Mouse (Mus musculus) MEL (cell line): Measurements from ENCODE around the gene Enoph1. TPM values are rescaled to one million over a fixed set of nuclear protein-coding genes. Genes with fewer than 3 reads are reported as not detected.

Experiments
- DNase-seq: peaks from one replicate; pipeline ENCODE4 v3.0.0; 2011; ENCODE audit warnings: low read depth, low spot score
- H3K27ac ChIP-seq: 2 replicates; pipeline ENCODE4 v1.5.1; 2012; ENCODE audit warnings: low read depth, mild to moderate bottlenecking, control low read depth, low read length, moderate library complexity; ENCODE audit not compliant: control insufficient read depth
- H3K27me3 ChIP-seq, 2 experiments: fragments of 150-350 bp in 1 of 2; sonication (generic) in 1 of 2; 2 replicates each; pipeline ENCODE4 v1.6.1; 2012; ENCODE audit warnings: low read length in 2 of 2, mild to moderate bottlenecking in 2 of 2, improper control_type of control experiment in 1 of 2, moderate library complexity in 1 of 2; ENCODE audit not compliant: insufficient read depth in 2 of 2, control insufficient read depth in 1 of 2
- H3K36me3 ChIP-seq, 2 experiments: 2 replicates each; pipeline ENCODE4 v1.6.1; 2012 to 2014; ENCODE audit warnings: low read length in 2 of 2, improper control_type of control experiment in 1 of 2, inconsistent platforms in 1 of 2, mild to moderate bottlenecking in 1 of 2; ENCODE audit not compliant: insufficient read depth in 2 of 2, control insufficient read depth in 1 of 2
- H3K4me1 ChIP-seq, 2 experiments: fragments of 150-350 bp in 1 of 2; sonication (generic) in 1 of 2; 2 replicates each; pipeline ENCODE4 v1.6.1; 2012; ENCODE audit warnings: low read length in 2 of 2, improper control_type of control experiment in 1 of 2, mild to moderate bottlenecking in 1 of 2; ENCODE audit not compliant: insufficient read depth in 2 of 2, control insufficient read depth in 1 of 2
- H3K4me3 ChIP-seq, 2 experiments: fragments of 150-350 bp in 1 of 2; sonication (generic) in 1 of 2; 2 replicates each; pipeline ENCODE4 v1.5.1; 2012; ENCODE audit warnings: low read depth in 2 of 2, low read length in 2 of 2, mild to moderate bottlenecking in 2 of 2, moderate library complexity in 2 of 2, control low read depth in 1 of 2, improper control_type of control experiment in 1 of 2; ENCODE audit not compliant: control insufficient read depth in 1 of 2, insufficient read depth in 1 of 2
- H3K79me2 ChIP-seq: 2 replicates; pipeline ENCODE4 v1.6.1; 2012; ENCODE audit warnings: mild to moderate bottlenecking, low read length, moderate library complexity; ENCODE audit not compliant: control insufficient read depth, poor library complexity, insufficient read depth
- H3K9ac ChIP-seq: 2 replicates; pipeline ENCODE4 v1.6.1; 2012; ENCODE audit warnings: low read depth, mild to moderate bottlenecking, control low read depth, low read length, moderate library complexity; ENCODE audit not compliant: control insufficient read depth, poor library complexity, severe bottlenecking
- H3K9me3 ChIP-seq: fragments of 150-350 bp; sonication (generic); replicated peaks from 2 replicates; pipeline ENCODE4 v1.6.1; 2012; ENCODE audit warnings: mild to moderate bottlenecking, low read length, improper control_type of control experiment, moderate library complexity; ENCODE audit not compliant: insufficient read depth
- CHD1 ChIP-seq: IDR thresholded peaks from 2 replicates; pipeline ENCODE4 v1.6.1; 2012; ENCODE audit warnings: low read depth, mild to moderate bottlenecking, inconsistent platforms, low read length, improper control_type of control experiment
- CHD2 ChIP-seq: IDR thresholded peaks from 2 replicates; pipeline ENCODE4 v1.6.1; 2011; ENCODE audit warnings: low read length, improper control_type of control experiment
- CTCF ChIP-seq, 3 experiments: IDR thresholded peaks in 2 of 3; conservative IDR thresholded peaks in 1 of 3; 2 replicates each; pipeline ENCODE4 v1.5.1; 2011 to 2012; ENCODE audit warnings: low read length in 3 of 3, low read depth in 2 of 3, mild to moderate bottlenecking in 2 of 3, improper control_type of control experiment in 1 of 3, inconsistent platforms in 1 of 3, mixed read lengths in 1 of 3, moderate library complexity in 1 of 3; ENCODE audit not compliant: control insufficient read depth in 1 of 3, insufficient read depth in 1 of 3, poor library complexity in 1 of 3, severe bottlenecking in 1 of 3
- ELF1 ChIP-seq: IDR thresholded peaks from 2 replicates; pipeline ENCODE4 v1.6.1; 2014; ENCODE audit warnings: low read depth, mild to moderate bottlenecking, inconsistent platforms, low read length, improper control_type of control experiment, moderate library complexity
- EP300 ChIP-seq, 2 experiments: IDR thresholded peaks; 2 replicates each; pipeline ENCODE4 v1.6.1; 2011; ENCODE audit warnings: improper control_type of control experiment in 2 of 2, low read length in 2 of 2, low read depth in 1 of 2, mild to moderate bottlenecking in 1 of 2
- ETS1 ChIP-seq: IDR thresholded peaks from 2 replicates; pipeline ENCODE4 v1.6.1; 2012; ENCODE audit warnings: low read depth, mild to moderate bottlenecking, inconsistent platforms, low read length, improper control_type of control experiment, moderate library complexity
- GABPA ChIP-seq: IDR thresholded peaks from 2 replicates; pipeline ENCODE4 v1.6.1; 2012; ENCODE audit warnings: low read depth, mild to moderate bottlenecking, inconsistent platforms, low read length, improper control_type of control experiment, moderate library complexity
- HCFC1 ChIP-seq: IDR thresholded peaks from 2 replicates; pipeline ENCODE4 v1.6.1; 2012; ENCODE audit warnings: low read depth, mild to moderate bottlenecking, inconsistent platforms, low read length, improper control_type of control experiment, moderate library complexity
- KAT2A ChIP-seq: conservative IDR thresholded peaks from 2 replicates; pipeline ENCODE4 v1.6.1; 2012; ENCODE audit warnings: low read depth, low read length, improper control_type of control experiment, inconsistent platforms
- MAFK ChIP-seq: IDR thresholded peaks from 2 replicates; pipeline ENCODE4 v1.6.1; 2011; ENCODE audit warnings: low read depth, mild to moderate bottlenecking, low read length, improper control_type of control experiment, borderline replicate concordance
- MAX ChIP-seq: IDR thresholded peaks from 2 replicates; pipeline ENCODE4 v1.6.1; 2011; ENCODE audit warnings: low read length, improper control_type of control experiment
- MAZ ChIP-seq: IDR thresholded peaks from 2 replicates; pipeline ENCODE4 v1.6.1; 2012; ENCODE audit warnings: low read depth, mild to moderate bottlenecking, inconsistent platforms, low read length, improper control_type of control experiment
- MEF2A ChIP-seq: IDR thresholded peaks from 2 replicates; pipeline ENCODE4 v1.6.1; 2014; ENCODE audit warnings: low read depth, mild to moderate bottlenecking, inconsistent platforms, low read length, improper control_type of control experiment; ENCODE audit not compliant: poor library complexity, insufficient replicate concordance, severe bottlenecking; ENCODE audit errors: extremely low read depth
- MYB ChIP-seq: IDR thresholded peaks from 2 replicates; pipeline ENCODE4 v1.6.1; 2011; ENCODE audit warnings: mild to moderate bottlenecking, low read depth, low read length, improper control_type of control experiment
- MYC ChIP-seq: IDR thresholded peaks from 2 replicates; pipeline ENCODE4 v1.6.1; 2011; ENCODE audit warnings: low read depth, mild to moderate bottlenecking, low read length, improper control_type of control experiment, moderate library complexity
- RAD21 ChIP-seq: IDR thresholded peaks from 2 replicates; pipeline ENCODE4 v1.6.1; 2011; ENCODE audit warnings: mild to moderate bottlenecking, low read depth, low read length, improper control_type of control experiment
- TAL1 ChIP-seq: IDR thresholded peaks from 2 replicates; pipeline ENCODE4 v1.6.1; 2012; ENCODE audit warnings: mild to moderate bottlenecking, inconsistent platforms, low read length, moderate library complexity, mixed read lengths
- TCF12 ChIP-seq: IDR thresholded peaks from 2 replicates; pipeline ENCODE4 v1.6.1; 2014; ENCODE audit warnings: low read depth, mild to moderate bottlenecking, inconsistent platforms, low read length, improper control_type of control experiment, moderate library complexity
- UBTF ChIP-seq: IDR thresholded peaks from 2 replicates; pipeline ENCODE4 v1.6.1; 2012; ENCODE audit warnings: low read depth, mild to moderate bottlenecking, inconsistent platforms, low read length, improper control_type of control experiment, moderate library complexity, borderline replicate concordance; ENCODE audit not compliant: insufficient read depth
- USF1 ChIP-seq: IDR thresholded peaks from 2 replicates; pipeline ENCODE4 v1.6.1; 2014; ENCODE audit warnings: low read depth, mild to moderate bottlenecking, inconsistent platforms, low read length, improper control_type of control experiment, moderate library complexity
- ZC3H11A ChIP-seq: IDR thresholded peaks from 2 replicates; pipeline ENCODE4 v1.6.1; 2012; ENCODE audit warnings: low read depth, mild to moderate bottlenecking, inconsistent platforms, low read length, improper control_type of control experiment
- ZMIZ1 ChIP-seq: IDR thresholded peaks from 2 replicates; pipeline ENCODE4 v1.6.1; 2012; ENCODE audit warnings: low read depth, mild to moderate bottlenecking, inconsistent platforms, low read length, improper control_type of control experiment, moderate library complexity
- polyA plus RNA-seq, 2 experiments: library from polyadenylated mRNA; stranded (reverse) in 1 of 2; unstranded in 1 of 2; fragments of >175 nt in 1 of 2; fragments of >200 nt in 1 of 2; gene quantifications; 2 replicates each; pipeline versions ENCODE4 v1.2.1 to v1.2.4; 2012; ENCODE audit warnings: low replicate concordance in 2 of 2, low read depth in 1 of 2; ENCODE audit not compliant: insufficient read length in 2 of 2, insufficient read depth in 1 of 2, missing spikeins in 1 of 2
- total RNA-seq: library from RNA; depleted of rRNA; stranded (reverse); fragments of 300-350 nt; gene quantifications from 2 replicates; pipeline ENCODE4 v1.2.3, GENCODE M21; 2012

Gene Enoph1
- total and polyA plus RNA-seq, 3 experiments = 83.3 to 89.0 TPM; not detected in 1

GRCm38 (mm10) chr5:100054807-100055547 lies 15.2 kb downstream of the Enoph1 start:
- peaks cover 7 to 15% of the 10 kb centered on the region in 2 experiments; a peak in 3 of 4 replicates for H3K4me1 ChIP-seq
- no peaks in the 10 kb centered on the region for H3K27me3 ChIP-seq
- peaks cover 4 to 17% of the 10 kb centered on the region in 2 experiments for H3K36me3 ChIP-seq
- no peaks in the 10 kb centered on the region for H3K9me3 ChIP-seq
- TF ChIP-seq MYB = 0 out of 2 replicates have a peak, but pooled peaks have one; percentile 17
- peak; percentile 43; the same call in 1 of the 2 replicates for TF ChIP-seq TCF12
- TF ChIP-seq MEF2A = no peak
- TF ChIP-seq USF1 = no peak
- no peak for TF ChIP-seq CHD2
- TF ChIP-seq RAD21 = no peak
- TF ChIP-seq ETS1 = no peak
- TF ChIP-seq MYC = no peak
- TF ChIP-seq HCFC1 = no peak
- no peak for TF ChIP-seq TAL1
- TF ChIP-seq CTCF (IDR thresholded peaks at IDR 0.05 in 2 of 3, conservative IDR thresholded peaks at IDR 0.05 in 1 of 3; ENCODE audit: control insufficient read depth in 1 of 3, insufficient read depth in 1 of 3, low read depth in 2 of 3, low read length in 3 of 3, poor library complexity in 1 of 3, severe bottlenecking in 1 of 3) = no peak
- no peak for TF ChIP-seq CHD1
- no peak for TF ChIP-seq ZMIZ1
- peak; percentile 32 to 62; a peak in 2 of 4 replicates for TF ChIP-seq EP300 (IDR thresholded peaks at IDR 0.05; ENCODE audit: low read depth in 1 of 2, low read length in 2 of 2)
- no peak for TF ChIP-seq KAT2A
- no peak overlapping the region for H3K4me3 ChIP-seq
- peak; percentile 41 for DNase-seq
- H3K27ac ChIP-seq = no peak overlapping the region
- peaks cover 41% of the 10 kb centered on the region for H3K79me2 ChIP-seq
- no peak overlapping the region for H3K9ac ChIP-seq

GRCm38 (mm10) chr5:100055866-100056369 lies 16.1 kb downstream of the Enoph1 start:
- Histone ChIP-seq H3K4me3 (no peak overlapping the region), H3K4me1 (peaks cover 7 to 15% of the 10 kb centered on the region in 2 experiments; a peak in 3 of 4 replicates), H3K9me3 (no peaks in the 10 kb centered on the region), H3K79me2 (peaks cover 32% of the 10 kb centered on the region), H3K9ac (no peak overlapping the region), H3K27me3 (no peaks in the 10 kb centered on the region), H3K27ac (peak overlapping the region; percentile 8; the same call in 1 of the 2 replicates), H3K36me3 (peaks cover 7 to 17% of the 10 kb centered on the region in 2 experiments)
- DNase-seq = no peak
- TF ChIP-seq MAZ (no peak), MAFK (no peak), ZC3H11A (no peak), CTCF (IDR thresholded peaks at IDR 0.05 in 2 of 3, conservative IDR thresholded peaks at IDR 0.05 in 1 of 3; ENCODE audit: control insufficient read depth in 1 of 3, insufficient read depth in 1 of 3, low read depth in 2 of 3, low read length in 3 of 3, poor library complexity in 1 of 3, severe bottlenecking in 1 of 3) (no peak), ELF1 (no peak), MAX (no peak), GABPA (no peak), UBTF (no peak)
